Mouse (Mus musculus) embryonic fibroblast, embryonic 13.5 days (primary cell): ENCODE results near the gene Hsd17b2. TPM values are rescaled to one million over a fixed set of nuclear protein-coding genes. Genes with fewer than 3 reads are reported as not detected.

Experiments used
- H3K27ac ChIP-seq: 2 replicates; pipeline ENCODE4 v1.5.1; 2012; ENCODE audit warnings: low read length, control low read depth, inconsistent platforms; ENCODE audit not compliant: insufficient read depth
- H3K4me1 ChIP-seq: 2 replicates; pipeline ENCODE4 v1.6.1; 2011; ENCODE audit warnings: low read length; ENCODE audit not compliant: control insufficient read depth, insufficient read depth
- H3K4me3 ChIP-seq: 2 replicates; pipeline ENCODE4 v1.5.1; 2011; ENCODE audit warnings: mild to moderate bottlenecking, control low read depth, low read length; ENCODE audit not compliant: insufficient read depth
- CTCF ChIP-seq: IDR thresholded peaks from 2 replicates; pipeline ENCODE4 v1.5.1; 2011; ENCODE audit warnings: mild to moderate bottlenecking, control low read depth, low read length, moderate library complexity, borderline replicate concordance; ENCODE audit not compliant: insufficient read depth
- POLR2A ChIP-seq: IDR thresholded peaks from 2 replicates; pipeline ENCODE4 v1.6.1; 2011; ENCODE audit warnings: low read depth, mild to moderate bottlenecking, control low read depth, low read length, moderate library complexity
- polyA plus RNA-seq: library from polyadenylated mRNA; stranded (reverse); fragments of >200 nt; gene quantifications from 2 replicates; pipeline ENCODE4 v1.2.4, GENCODE M21; 2011; ENCODE audit warnings: low read depth; ENCODE audit not compliant: missing spikeins, insufficient read length

The Hsd17b2 gene
- polyA plus RNA-seq: not detected in 2 replicates

- Histone ChIP-seq H3K4me1 (no peaks in the 10 kb centered on the region), H3K27ac (no peak within 1 kb of the TSS), H3K4me3 (no peak within 1 kb of the TSS)
- no peak for TF ChIP-seq POLR2A
- no peak for TF ChIP-seq CTCF
These were observed at the start of gene Hsd17b2 for GRCm38 (mm10) chr8:117701859-117702258. TSS of gene Hsd17b2 (plus strand) at chr8:117701904.

GRCm38 (mm10) chr8:117652318-117652717 lies 49.4 kb upstream of the Hsd17b2 start:
- no peak for TF ChIP-seq POLR2A
- TF ChIP-seq CTCF: no peak

GRCm38 (mm10) chr8:117658990-117659389 lies 42.7 kb upstream of the Hsd17b2 start:
- TF ChIP-seq POLR2A (no peak), CTCF (no peak)
- no peak overlapping the region for H3K27ac ChIP-seq

More at GRCm38 (mm10) chr8:117652318-117652717, 49.4 kb upstream of the Hsd17b2 start:
- Histone ChIP-seq H3K4me3 (no peak overlapping the region), H3K27ac (no peak overlapping the region), H3K4me1 (no peaks in the 10 kb centered on the region)

DNA sequence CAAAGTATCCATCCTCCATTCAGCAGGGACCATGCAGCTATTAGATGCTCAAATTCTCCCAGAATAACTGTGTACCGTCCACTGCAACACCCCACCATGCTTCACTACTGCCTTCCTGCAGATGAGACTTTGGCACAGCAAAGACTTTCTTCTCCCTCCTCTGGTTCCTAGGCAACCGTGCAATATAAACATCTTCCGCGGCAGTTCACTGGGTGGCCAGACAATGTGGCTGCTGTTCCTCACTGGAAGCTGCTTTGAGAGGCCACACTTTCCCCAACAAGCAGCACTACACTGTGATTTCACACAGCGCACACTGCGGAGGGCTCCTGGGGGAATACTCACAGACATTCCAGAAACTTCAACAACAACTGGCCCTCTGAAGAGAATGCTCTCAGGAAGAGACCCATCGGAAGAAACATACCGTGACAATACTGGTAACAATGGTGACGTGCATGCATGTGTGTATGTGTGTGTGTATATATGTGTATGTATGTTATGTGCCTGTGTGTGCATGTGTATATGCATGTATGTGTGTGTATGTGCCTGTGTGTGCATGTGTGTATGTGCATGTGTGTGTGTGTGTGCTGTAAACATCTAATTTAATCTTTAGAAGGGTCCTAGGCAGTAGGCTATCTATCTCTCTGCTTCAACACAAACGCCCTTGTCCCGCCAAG lies 41.2 kb upstream of the Hsd17b2 start:
- Histone ChIP-seq H3K4me3 (no peak overlapping the region), H3K4me1 (no peaks in the 10 kb centered on the region), H3K27ac (no peak overlapping the region)
- TF ChIP-seq CTCF: no peak
- TF ChIP-seq POLR2A: no peak

More at GRCm38 (mm10) chr8:117658990-117659389, 42.7 kb upstream of the Hsd17b2 start:
- H3K4me3 ChIP-seq: no peak overlapping the region
- H3K4me1 ChIP-seq: no peaks in the 10 kb centered on the region

DNA sequence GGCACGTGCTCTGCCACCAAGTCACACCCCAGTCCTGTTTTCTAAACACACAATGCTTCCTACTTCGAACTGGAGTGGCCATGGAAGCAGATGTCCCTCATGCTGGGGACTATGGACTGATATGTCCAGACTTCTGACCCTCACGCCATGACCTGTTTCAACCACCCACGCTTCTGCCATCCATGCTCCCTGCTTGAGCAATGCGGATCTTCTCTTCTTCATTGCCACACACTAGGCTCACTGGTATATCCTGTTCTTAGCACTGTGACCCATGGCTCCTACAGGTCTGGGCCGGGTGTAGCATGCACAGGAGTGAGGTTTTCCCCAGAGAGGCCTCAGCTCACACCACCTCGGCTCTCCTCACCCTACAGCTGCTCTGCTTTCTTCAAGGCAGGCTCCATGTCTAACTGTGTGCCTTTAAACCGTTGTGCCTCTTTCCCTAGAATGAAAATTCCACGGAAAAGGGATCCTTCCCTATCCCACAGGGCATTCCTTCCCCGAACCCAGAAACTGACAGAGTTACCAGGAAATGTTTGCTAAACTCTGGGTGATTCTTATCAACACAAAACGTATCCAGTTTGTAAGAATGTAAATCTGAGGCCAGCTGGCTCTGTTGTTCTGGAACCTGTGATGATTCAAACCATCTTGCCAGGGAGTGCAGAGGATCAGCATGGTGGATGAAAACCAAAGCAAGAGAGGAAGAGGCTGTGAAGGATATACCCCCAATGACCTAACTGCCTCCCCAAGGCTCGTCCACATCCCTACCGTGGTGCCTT lies 34.2 kb upstream of the Hsd17b2 start:
- no peak overlapping the region for H3K4me3 ChIP-seq
- H3K27ac ChIP-seq: no peak overlapping the region
- no peaks in the 10 kb centered on the region for H3K4me1 ChIP-seq
- TF ChIP-seq CTCF (no peak), POLR2A (no peak)

DNA sequence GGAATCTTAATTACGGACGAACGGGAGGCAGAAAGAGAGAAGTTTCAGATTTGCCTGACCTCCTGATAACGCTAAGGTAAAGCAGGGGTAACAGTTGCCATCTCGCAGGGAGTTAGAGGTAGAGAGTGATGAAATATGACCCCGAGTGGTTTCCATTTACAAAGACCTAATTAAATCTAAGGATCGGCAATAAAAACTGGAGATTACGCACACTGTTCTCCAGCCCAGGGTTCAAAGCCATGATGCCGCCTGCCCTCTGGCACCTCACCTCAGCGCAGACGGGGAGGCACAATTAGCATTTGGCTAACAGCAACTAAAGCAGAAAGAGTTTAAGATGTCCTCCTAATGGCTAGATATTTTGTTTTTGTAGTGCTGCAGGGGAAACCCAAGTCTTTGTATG lies 31.2 kb upstream of the Hsd17b2 start:
- Histone ChIP-seq H3K4me1 (no peaks in the 10 kb centered on the region), H3K27ac (no peak overlapping the region), H3K4me3 (no peak overlapping the region)
- no peak for TF ChIP-seq POLR2A
- TF ChIP-seq CTCF: no peak

DNA sequence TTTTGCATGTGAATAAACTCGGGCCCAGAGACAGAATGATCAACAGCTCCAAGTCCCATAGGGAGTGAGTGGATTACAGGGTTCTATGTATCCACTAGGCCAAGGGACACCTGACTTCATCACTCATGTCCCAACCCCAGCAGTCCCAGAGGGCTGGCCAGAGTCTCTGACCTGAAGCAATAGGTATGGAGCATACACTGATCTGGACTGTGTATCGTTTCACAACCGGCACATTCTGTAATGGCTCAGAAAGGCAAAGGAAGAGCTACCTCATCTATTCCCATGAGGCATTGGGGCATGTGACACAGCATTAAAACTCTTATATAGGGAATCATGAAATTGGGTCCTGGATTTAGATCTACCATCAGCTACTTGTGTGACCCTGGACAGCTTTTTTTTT lies 29.1 kb upstream of the Hsd17b2 start:
- no peak for TF ChIP-seq CTCF
- TF ChIP-seq POLR2A: no peak

DNA sequence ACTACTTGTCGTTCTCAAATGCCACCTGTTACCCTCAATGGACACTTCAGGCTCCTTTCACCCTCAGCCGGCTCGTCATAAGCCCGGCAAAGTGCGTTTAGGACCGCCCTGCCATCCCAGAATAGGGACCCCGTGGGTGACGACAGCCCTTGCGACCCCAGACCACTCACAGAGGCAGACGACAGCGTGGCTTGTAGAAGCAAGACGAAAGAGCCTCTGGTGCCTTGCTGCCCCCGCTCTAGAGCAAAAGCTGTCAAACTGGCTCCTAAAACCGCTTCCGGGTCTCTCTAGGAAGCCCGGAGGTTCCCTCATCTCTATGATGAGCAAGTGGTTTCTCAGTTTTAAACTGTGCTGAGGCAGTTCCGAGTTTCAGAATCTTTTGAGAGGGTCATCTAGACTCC lies 28.3 kb upstream of the Hsd17b2 start, which contains the start of gene Sdr42e1:
TSS of gene Sdr42e1 (minus strand) at position 260 of the 401 bp plus-strand sequence.
- Histone ChIP-seq H3K4me3 (peak within 1 kb of the TSS; percentile 49), H3K27ac (no peak within 1 kb of the TSS), H3K4me1 (no peaks in the 10 kb centered on the region)
- TF ChIP-seq POLR2A: no peak
- no peak for TF ChIP-seq CTCF

More for the DNA sequence above, 29.1 kb upstream of the Hsd17b2 start:
- no peak overlapping the region for H3K27ac ChIP-seq
- no peak overlapping the region for H3K4me3 ChIP-seq
- no peaks in the 10 kb centered on the region for H3K4me1 ChIP-seq

DNA sequence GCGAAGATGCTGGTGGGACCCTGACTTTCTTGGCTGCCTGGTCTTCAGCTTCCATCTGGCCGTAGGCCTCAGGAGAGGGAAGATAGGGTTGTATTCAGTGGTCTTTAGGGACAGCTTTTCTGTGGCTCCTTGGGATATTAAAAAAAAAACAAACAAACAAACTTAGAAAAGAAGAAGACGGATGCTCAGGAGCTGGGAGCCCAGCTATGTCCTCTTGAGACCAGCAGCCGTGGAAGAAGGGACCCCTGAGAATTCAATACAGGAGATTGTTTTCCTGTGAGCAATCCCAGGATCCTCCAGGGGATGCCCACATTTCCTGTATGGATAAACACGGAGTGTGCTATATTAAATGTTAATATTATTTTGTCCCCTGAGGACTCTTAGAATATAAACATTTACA lies 26.5 kb upstream of the Hsd17b2 start:
- Histone ChIP-seq H3K4me3 (no peak overlapping the region), H3K27ac (no peak overlapping the region), H3K4me1 (no peaks in the 10 kb centered on the region)
- TF ChIP-seq CTCF (no peak), POLR2A (no peak)

- Histone ChIP-seq H3K27ac (no peak overlapping the region), H3K4me1 (no peaks in the 10 kb centered on the region), H3K4me3 (no peak overlapping the region)
- TF ChIP-seq POLR2A (no peak), CTCF (no peak)
These were observed 25.2 kb upstream of the Hsd17b2 start for GRCm38 (mm10) chr8:117676460-117676859.
